Mouse (Mus musculus) kidney, adult 11 months (tissue): ENCODE results near the gene Stk31.
"Not testable (repeated sequence)": the region's sequence is repeated elsewhere in the genome, so short reads cannot be mapped to it uniquely, and the experiment has no call there.

Experiments used
- DNase-seq: peaks from one replicate; pipeline ENCODE4 v3.0.0; 2022

Stk31 gene

GRCm38 (mm10) chr6:49395316-49395715, at the start of gene Stk31:
Gene Stk31 (plus strand): TSS chr6:49395604.
- no peak for DNase-seq

DNA sequence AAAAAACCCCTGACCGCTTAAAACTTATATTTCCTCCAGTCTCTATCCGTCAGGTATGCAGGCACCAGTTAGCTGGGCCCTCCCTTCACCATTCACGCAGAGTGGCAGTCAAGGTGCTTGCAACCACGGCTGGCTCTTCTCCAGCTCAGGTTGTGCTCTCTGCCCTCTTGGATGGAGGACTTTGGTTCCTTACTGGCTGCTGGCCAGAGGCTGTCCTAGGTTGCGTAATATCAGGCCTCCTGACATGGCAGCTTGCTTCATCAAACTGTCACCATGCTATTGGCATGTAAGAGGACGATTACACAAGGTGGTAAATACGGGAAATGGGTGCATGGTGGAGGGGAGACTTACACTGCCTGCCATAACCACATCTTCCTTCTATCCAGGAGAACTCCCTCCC, 45.6 kb upstream of the Stk31 start:
- DNase-seq, result peak; percentile 86

- no peak for DNase-seq
These were observed 40.8 kb upstream of the Stk31 start for GRCm38 (mm10) chr6:49354613-49355012.

- DNase-seq, result no peak
These were observed 40.2 kb upstream of the Stk31 start for GRCm38 (mm10) chr6:49355171-49355570.

GRCm38 (mm10) chr6:49360420-49360819, 35.0 kb upstream of the Stk31 start:
- no peak for DNase-seq

DNA sequence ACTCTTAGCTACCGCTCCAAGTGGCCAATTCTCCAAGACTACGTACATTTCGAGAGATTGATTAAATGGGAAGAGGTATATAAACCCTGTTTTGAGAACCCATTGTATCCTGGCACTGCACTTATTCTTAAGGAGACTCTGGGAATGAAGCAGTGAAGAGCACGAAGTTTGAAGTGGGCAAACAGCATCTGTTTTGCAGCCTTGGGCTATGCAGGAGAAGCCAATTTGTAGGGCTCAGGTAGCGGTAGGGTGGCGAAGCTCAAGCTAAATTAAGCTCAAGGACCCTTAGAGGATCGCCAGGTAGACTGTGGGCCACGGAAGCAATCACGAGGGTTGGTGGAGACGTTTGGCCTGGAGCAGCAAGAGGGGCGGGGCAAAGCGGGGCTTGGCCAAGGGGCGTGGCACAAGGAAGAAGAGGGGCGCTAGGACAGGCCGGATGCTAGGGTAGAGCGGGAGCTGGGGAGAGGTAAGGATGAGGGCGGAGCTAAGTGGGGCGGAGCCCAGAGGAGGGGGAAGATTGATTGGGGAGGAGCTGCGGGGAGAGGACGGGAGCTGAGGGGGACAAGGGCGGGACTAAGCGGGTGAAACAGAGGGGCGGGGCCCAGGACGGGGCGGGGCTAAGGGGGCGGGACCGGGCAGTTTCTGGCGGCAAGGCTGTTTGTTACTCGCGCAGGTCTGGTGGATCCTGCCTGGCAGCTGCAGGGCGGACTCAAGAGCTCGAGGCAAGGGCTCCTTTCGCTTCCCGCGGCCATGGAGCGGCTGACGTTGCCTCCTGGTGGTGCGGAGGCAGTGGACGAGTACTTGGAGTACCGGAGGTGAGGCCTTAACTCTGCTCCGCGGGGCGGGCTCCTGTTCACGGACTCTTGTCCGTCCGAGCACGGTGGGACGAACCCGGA, 28.0 kb upstream of the Stk31 start, which contains the start of gene Fam221a:
TSS of gene Fam221a (plus strand) at position 581 of the 896 bp plus-strand sequence.
- peak; percentile 90 for DNase-seq

GRCm38 (mm10) chr6:49368212-49368611, 27.2 kb upstream of the Stk31 start:
- no peak for DNase-seq

DNA sequence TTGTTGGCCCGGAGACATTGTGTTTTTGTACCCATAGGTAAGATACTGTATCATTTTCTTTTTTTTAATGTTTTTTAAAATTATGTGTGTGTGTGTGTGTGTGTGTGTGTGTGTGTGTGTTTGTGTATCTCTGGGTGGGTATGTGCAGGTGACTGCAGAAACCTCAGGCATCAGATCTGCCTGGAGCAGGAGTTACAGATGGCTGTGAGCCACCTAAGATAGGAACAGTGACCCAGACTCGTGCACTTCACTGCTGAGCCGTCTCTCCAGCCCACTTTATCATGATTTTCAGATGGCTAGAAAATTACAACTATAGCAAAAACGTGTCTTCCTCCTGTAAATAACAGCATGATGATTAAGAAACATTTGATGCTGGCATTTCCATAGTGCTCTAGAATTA, 22.7 kb upstream of the Stk31 start:
- no peak for DNase-seq

DNA sequence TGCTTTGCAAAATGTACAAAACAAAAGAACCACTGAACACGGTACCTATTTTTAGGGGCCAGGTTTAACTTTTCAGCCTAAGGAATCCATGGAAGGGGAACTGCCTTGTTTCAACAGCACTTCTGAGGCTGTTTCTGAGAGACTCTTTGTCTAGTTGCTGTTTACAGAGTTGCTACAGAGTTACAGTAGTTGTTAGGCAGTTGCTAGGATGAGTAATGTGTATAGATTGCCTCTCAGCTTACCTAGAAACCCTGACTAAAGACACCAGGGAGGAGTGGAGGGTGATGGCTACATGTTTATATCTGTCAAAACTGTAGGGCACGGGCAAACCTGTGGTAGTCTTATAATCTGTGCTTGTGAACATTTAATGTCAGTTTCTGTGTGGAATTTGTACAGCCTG, 21.5 kb upstream of the Stk31 start:
- no peak for DNase-seq

GRCm38 (mm10) chr6:49378328-49378727, 17.1 kb upstream of the Stk31 start:
- no peak for DNase-seq

- no peak for DNase-seq
These were observed 1.1 kb upstream of the Stk31 start for GRCm38 (mm10) chr6:49394276-49394675.

- no peak for DNase-seq
These were observed 2.1 kb downstream of the Stk31 start for GRCm38 (mm10) chr6:49397466-49397865.

GRCm38 (mm10) chr6:49398365-49398764, 3.0 kb downstream of the Stk31 start:
- no peak for DNase-seq

- no peak for DNase-seq
These were observed 15.4 kb downstream of the Stk31 start for GRCm38 (mm10) chr6:49410830-49411229.

- DNase-seq, result not testable (repeated sequence)
These were observed 17.6 kb downstream of the Stk31 start for GRCm38 (mm10) chr6:49412967-49413366.

GRCm38 (mm10) chr6:49415971-49416370, 20.6 kb downstream of the Stk31 start:
- DNase-seq, result no peak

GRCm38 (mm10) chr6:49437306-49437705, 41.9 kb downstream of the Stk31 start:
- DNase-seq, result no peak

DNA sequence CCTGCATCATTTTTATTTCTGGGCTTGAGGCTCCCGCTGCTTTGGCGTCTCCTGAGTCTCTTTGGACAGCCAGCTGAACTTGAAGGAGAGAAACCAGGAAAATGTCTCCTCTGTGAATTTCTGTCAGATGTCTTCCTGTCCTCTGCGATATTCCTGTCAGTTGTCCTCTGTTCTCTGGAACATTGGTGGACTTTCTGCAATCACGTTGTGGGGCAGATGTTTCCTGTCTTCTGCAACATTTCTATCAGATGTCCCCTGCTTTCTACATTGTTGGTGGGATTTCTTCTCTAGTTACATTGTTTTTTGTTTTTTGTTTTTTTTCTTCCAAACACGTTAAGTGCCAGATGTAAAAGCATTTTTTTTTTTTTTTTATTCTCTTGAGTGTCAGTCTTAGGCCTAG, 62.7 kb downstream of the Stk31 start:
- DNase-seq, result no peak

- DNase-seq, result no peak
These were observed 87.8 kb downstream of the Stk31 start for GRCm38 (mm10) chr6:49483205-49483604.

GRCm38 (mm10) chr6:49491526-49491925, 96.1 kb downstream of the Stk31 start:
- DNase-seq, result no peak

GRCm38 (mm10) chr6:49519053-49519452, 123.6 kb downstream of the Stk31 start:
- peak; percentile 34 for DNase-seq
